Mouse (Mus musculus) hindbrain, embryonic 15.5 days (tissue): ENCODE results near the gene Ccdc142. TPM values are rescaled to one million over a fixed set of nuclear protein-coding genes. Genes with fewer than 3 reads are reported as not detected.
A peak's percentile ranks its signal among the peaks of the same experiment; 100 is the strongest.

Experiments used
- ATAC-seq: fragments of 200-750 bp; cut with Nextera tagmentation; 2 replicates; pipeline ENCODE4 v1.8.0; 2017; ENCODE audit warnings: low read depth, moderate number of reproducible peaks, moderate TSS enrichment; ENCODE audit not compliant: low FRiP score
- H3K27ac ChIP-seq: fragments of 300-500 bp; sonication (generic); replicated peaks from 2 replicates; pipeline ENCODE4 v1.5.1; 2015; ENCODE audit warnings: mild to moderate bottlenecking, inconsistent platforms
- H3K27me3 ChIP-seq: fragments of 300-500 bp; sonication (generic); 2 replicates; pipeline ENCODE4 v1.6.1; 2015; ENCODE audit warnings: control low read depth, inconsistent platforms
- H3K36me3 ChIP-seq: fragments of 300-500 bp; sonication (generic); 2 replicates; pipeline ENCODE4 v1.6.1; 2015; ENCODE audit warnings: control low read depth, inconsistent platforms
- H3K4me1 ChIP-seq: fragments of 300-500 bp; sonication (generic); replicated peaks from 2 replicates; pipeline ENCODE4 v1.6.1; 2015; ENCODE audit warnings: control low read depth, inconsistent platforms
- H3K4me2 ChIP-seq: fragments of 300-500 bp; sonication (generic); 2 replicates; pipeline ENCODE4 v1.6.1; 2015; ENCODE audit warnings: moderate library complexity, mild to moderate bottlenecking, inconsistent platforms
- H3K4me3 ChIP-seq: fragments of 300-500 bp; sonication (generic); 2 replicates; pipeline ENCODE4 v1.5.1; 2015; ENCODE audit warnings: mild to moderate bottlenecking, inconsistent platforms
- H3K9ac ChIP-seq: fragments of 300-500 bp; sonication (generic); 2 replicates; pipeline ENCODE4 v1.6.1; 2015; ENCODE audit warnings: inconsistent platforms
- H3K9me3 ChIP-seq: fragments of 300-500 bp; sonication (generic); 2 replicates; pipeline ENCODE4 v1.6.1; 2016; ENCODE audit warnings: control low read depth, inconsistent platforms
- WGBS: fragments of 180-500 bp; shearing (Covaris S2); methylation state at CpG from one replicate; pipeline ENCODE4 v1.1.7; 2015; 5-methylcytosine and 5-hydroxymethylcytosine counted together
- polyA plus RNA-seq: library from polyadenylated mRNA; unstranded; fragments of >200 nt; fragmentation: Nextera tagmentation; extraction: Ambion mirVana; gene quantifications from 2 replicates; pipeline ENCODE4 v1.2.1, GENCODE M21; 2015

Gene Ccdc142
- polyA plus RNA-seq, 1 experiment from 2014 or later, result 5.9 TPM

DNA sequence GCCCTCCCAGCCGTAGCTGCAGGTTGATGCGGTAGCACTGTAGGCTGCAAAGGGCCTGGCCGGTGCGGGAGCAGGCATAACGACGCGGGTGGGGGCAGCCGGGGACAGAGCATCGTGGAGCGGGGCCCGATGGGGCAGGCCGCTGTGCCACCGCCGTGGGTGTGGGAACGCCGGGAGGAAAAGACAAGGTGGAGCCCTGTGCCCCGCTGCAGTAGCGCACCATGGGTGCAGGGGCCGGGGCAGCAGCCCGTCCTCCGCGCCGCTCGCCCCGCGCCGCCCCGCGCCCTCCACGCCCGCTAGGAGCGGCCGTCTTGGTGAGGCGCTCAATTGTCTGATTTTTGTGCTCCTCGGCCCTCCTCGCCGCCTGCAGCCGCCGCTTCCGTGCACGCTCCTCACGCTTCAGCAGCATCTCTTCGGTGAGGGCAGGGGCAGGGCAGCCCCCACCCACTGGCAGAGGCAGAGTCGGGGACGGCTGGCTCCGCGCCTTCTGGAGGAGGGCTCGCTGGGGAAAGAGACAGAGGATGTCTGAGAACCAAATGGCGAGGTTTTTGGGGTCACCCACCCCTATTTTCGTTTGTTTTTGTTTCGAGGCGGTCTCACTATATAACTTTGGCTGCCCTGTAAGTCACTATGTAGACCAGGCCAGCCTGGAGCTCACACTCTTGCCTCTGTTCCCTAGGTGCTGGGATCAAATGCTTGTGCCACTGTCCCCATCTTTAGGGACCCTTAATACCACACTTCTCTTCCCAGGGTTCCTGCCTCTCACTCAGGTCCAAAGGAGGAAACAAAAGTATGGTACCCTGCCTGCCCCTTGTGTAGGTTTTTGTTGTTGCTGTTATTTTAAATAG is 20.7 kb downstream of the Ccdc142 start:
- ATAC-seq, result peak; percentile 2; the same call in 1 of the 2 replicates

DNA sequence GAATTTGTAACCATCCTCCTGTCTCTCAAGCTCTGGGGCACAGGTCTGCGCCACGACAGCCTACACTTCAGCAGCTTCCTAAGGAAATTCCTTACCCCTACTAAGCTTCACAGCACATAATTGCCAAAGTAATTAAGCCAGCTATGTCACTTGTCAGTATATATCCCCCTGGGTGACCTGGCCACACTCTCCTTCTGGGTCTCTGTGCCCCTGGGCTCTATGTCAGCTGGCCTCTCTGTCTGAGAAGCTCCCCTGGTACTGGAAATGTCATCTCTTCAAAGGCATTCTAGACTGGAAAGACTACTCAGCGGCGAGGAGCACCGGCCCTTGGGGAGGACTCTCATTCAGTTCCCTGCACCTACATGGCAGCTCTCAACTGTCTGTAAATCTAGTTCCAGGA is 21.6 kb downstream of the Ccdc142 start:
- H3K9me3 ChIP-seq, result no peaks in the 10 kb centered on the region
- no peak overlapping the region for H3K9ac ChIP-seq
- no peaks in the 10 kb centered on the region for H3K27me3 ChIP-seq
- H3K4me3 ChIP-seq, result peak overlapping the region; percentile 65; the same call in 1 of the 2 replicates
- no peak overlapping the region for H3K27ac ChIP-seq
- peak overlapping the region; percentile 99 for H3K4me2 ChIP-seq
- H3K36me3 ChIP-seq, result peaks cover 11% of the 10 kb centered on the region
- peaks cover 56% of the 10 kb centered on the region for H3K4me1 ChIP-seq
- ATAC-seq, result no peak
- 56% methylated on average over 5 of the region's 5 CpGs for WGBS

More for the DNA sequence above, 20.7 kb downstream of the Ccdc142 start:
- peak overlapping the region; percentile 99 for H3K4me2 ChIP-seq
- H3K27ac ChIP-seq, result peak overlapping the region; percentile 95
- H3K9ac ChIP-seq, result peak overlapping the region; percentile 76
- H3K9me3 ChIP-seq, result no peaks in the 10 kb centered on the region
- peaks cover 20% of the 10 kb centered on the region for H3K36me3 ChIP-seq
- H3K4me3 ChIP-seq, result peak overlapping the region; percentile 65
- H3K27me3 ChIP-seq, result no peaks in the 10 kb centered on the region
- peaks cover 59% of the 10 kb centered on the region for H3K4me1 ChIP-seq
- WGBS, result 2% methylated on average over 38 of the region's 52 CpGs

- H3K36me3 ChIP-seq, result no peaks in the 10 kb centered on the region
- H3K27me3 ChIP-seq, result no peaks in the 10 kb centered on the region
- H3K27ac ChIP-seq, result peak overlapping the region; percentile 71
- peak; percentile 4; the same call in 1 of the 2 replicates for ATAC-seq
- H3K4me3 ChIP-seq, result peak overlapping the region; percentile 81
- no peaks in the 10 kb centered on the region for H3K9me3 ChIP-seq
- peaks cover 41% of the 10 kb centered on the region for H3K4me1 ChIP-seq
- WGBS, result under 1% methylated on average over 30 of the region's 30 CpGs
- peak overlapping the region; percentile 65 for H3K9ac ChIP-seq
- peak overlapping the region; percentile 96 for H3K4me2 ChIP-seq
Measured at GRCm38 (mm10) chr6:83124851-83125312, 23.5 kb downstream of the Ccdc142 start.

DNA sequence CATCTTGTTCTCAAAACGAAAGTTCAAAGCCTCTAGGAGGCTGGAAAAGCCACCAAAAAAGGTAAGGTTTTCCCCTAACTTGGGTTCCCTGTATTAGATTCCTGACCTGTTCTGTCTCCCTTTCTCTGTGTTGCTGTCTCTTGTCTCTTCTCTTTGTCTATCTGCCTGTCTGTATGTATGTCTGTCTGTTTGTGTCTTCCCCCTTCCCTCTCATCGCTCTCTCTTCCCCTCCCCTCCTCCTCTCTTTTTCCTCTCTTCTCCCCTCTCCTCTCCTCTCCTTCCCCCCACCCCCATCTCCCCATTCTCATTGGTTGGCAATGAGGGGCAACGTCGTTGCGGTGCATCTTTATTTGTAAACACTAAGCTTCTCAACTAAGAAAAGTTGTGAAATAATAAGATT is 23.9 kb downstream of the Ccdc142 start, which contains the start of gene Ino80b:
Gene Ino80b, minus strand, starts transcription at position 101 of the 400 bp plus-strand sequence.
- Histone ChIP-seq H3K4me2 (peak within 1 kb of the TSS; percentile 96), H3K4me1 (peaks cover 37% of the 10 kb centered on the region), H3K36me3 (no peaks in the 10 kb centered on the region), H3K9me3 (no peaks in the 10 kb centered on the region), H3K27ac (peak within 1 kb of the TSS; percentile 71), H3K27me3 (no peaks in the 10 kb centered on the region), H3K9ac (peak within 1 kb of the TSS; percentile 65), H3K4me3 (peak within 1 kb of the TSS; percentile 81)
- no peak for ATAC-seq
- 19% methylated on average over 5 of the region's 5 CpGs for whole genome bisulfite sequencing

- Histone ChIP-seq H3K9ac (no peak overlapping the region), H3K27me3 (no peaks in the 10 kb centered on the region), H3K36me3 (no peaks in the 10 kb centered on the region), H3K4me2 (no peak overlapping the region), H3K9me3 (no peaks in the 10 kb centered on the region), H3K27ac (no peak overlapping the region), H3K4me3 (no peak overlapping the region), H3K4me1 (peaks cover 24% of the 10 kb centered on the region)
- 98% methylated on average over 5 of the region's 5 CpGs for WGBS
- ATAC-seq, result no peak
Measured at GRCm38 (mm10) chr6:83127419-83127818, 26.0 kb downstream of the Ccdc142 start.

DNA sequence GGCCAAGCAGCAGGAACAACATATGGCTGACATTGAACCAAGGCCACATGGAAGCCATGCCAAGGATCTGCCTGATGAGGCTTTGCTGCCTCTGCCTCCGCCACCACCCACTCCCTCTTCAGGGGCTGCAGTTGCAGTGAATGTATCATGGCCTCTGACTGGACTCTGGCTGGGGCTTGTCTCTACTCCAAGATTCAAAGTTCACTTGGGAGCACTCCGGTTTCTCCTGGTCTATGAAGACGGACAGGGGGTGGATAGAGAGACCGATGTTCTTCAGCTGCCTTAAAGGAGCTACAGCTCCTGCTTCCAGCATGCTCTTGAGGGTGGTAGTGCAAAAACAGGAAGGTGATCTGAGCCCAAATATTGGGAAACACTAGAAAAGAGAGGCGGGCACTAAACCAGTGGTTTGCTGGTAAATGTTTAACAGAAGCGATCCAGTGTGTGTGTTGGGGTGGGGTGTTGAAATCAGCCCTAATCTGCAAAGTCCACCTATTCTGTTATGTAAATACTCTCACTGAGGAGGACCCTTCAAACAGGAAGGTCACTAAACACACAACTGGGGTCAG is 30.2 kb downstream of the Ccdc142 start:
- Histone ChIP-seq H3K27me3 (peaks cover 14% of the 10 kb centered on the region), H3K9me3 (no peaks in the 10 kb centered on the region), H3K4me3 (no peak overlapping the region), H3K9ac (no peak overlapping the region), H3K36me3 (no peaks in the 10 kb centered on the region), H3K4me1 (peaks cover 8% of the 10 kb centered on the region; the same call in 1 of the 2 replicates), H3K27ac (no peak overlapping the region), H3K4me2 (no peak overlapping the region)
- ATAC-seq, result no peak
- 79% methylated on average over 6 of the region's 6 CpGs for WGBS

DNA sequence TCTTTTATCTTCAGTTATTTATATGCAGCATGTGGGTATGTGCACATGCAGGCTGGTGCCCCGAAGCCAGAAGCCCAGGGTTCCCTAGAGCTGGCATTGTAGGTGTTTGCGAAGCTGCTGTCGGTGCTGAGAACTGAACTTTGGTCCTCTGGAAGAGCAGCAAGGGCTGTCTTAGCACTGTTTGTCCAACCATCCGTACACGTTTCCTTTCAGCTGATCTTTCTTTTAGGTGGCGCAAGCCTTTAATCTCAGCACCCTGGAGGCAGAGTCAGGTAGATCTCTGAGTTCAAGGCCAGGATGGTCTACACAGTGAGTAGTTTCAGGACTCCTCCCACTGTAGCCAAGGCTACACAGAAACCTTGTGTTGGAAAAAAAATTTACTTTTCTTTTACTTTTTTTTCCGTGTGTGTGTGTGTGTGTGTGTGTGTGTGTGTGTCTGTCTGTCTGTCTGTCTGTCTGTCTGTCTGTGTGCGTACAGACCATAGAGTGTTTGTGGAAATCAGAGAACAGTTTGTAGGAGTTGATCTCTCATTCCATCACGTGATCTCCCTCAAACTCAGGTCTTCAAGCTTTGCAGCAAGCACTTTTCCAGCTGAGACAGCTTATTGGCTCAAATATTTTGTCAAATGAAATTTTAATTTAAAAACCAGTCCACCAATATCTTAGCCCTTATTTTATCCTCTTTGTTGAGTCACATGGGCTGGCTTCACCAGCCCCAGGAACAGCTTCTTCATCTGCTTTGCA is 30.9 kb downstream of the Ccdc142 start:
- no peaks in the 10 kb centered on the region for H3K9me3 ChIP-seq
- peaks cover 16% of the 10 kb centered on the region for H3K4me1 ChIP-seq
- H3K4me3 ChIP-seq, result no peak overlapping the region
- H3K27me3 ChIP-seq, result peaks cover 19% of the 10 kb centered on the region
- no peak overlapping the region for H3K4me2 ChIP-seq
- no peaks in the 10 kb centered on the region for H3K36me3 ChIP-seq
- ATAC-seq, result no peak
- no peak overlapping the region for H3K9ac ChIP-seq
- H3K27ac ChIP-seq, result no peak overlapping the region
- 84% methylated on average over 9 of the region's 9 CpGs for WGBS

DNA sequence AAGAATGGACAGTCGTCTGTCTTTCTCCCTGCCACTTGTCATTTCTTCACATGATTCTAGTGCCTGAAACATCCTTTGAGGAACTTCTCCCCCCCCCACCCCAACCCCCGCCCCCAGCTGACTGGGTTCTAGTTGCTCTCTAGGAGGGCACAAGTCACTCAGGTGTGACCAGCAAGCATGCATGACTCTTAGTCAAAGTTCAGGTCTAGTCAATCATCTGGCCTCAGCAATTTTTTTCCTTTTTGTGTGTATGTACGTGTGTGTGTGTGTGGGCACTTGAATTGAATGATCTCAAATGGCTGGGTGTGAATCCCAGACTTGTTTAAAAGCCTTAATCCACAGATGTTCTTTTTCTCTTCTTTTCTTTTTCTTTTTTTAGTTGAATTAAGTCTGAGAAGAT is 32.8 kb downstream of the Ccdc142 start:
- Histone ChIP-seq H3K4me3 (no peak overlapping the region), H3K27me3 (peaks cover 19% of the 10 kb centered on the region), H3K27ac (no peak overlapping the region), H3K36me3 (no peaks in the 10 kb centered on the region), H3K9ac (no peak overlapping the region), H3K4me1 (peaks cover 32% of the 10 kb centered on the region), H3K4me2 (no peak overlapping the region), H3K9me3 (no peaks in the 10 kb centered on the region)
- 72% methylated on average over 3 of the region's 3 CpGs for WGBS
- no peak for ATAC-seq

GRCm38 (mm10) chr6:83134951-83135513 is 33.6 kb downstream of the Ccdc142 start, which contains the start of gene Rtkn:
Rtkn (plus strand) TSS chr6:83135463.
- 64% methylated on average over 7 of the region's 7 CpGs for WGBS
- no peak for ATAC-seq
- no peaks in the 10 kb centered on the region for H3K36me3 ChIP-seq
- no peaks in the 10 kb centered on the region for H3K9me3 ChIP-seq
- peaks cover 19% of the 10 kb centered on the region for H3K27me3 ChIP-seq
- peak within 1 kb of the TSS; percentile 31; the same call in 1 of the 2 replicates for H3K9ac ChIP-seq
- peak within 1 kb of the TSS; percentile 89; the same call in 1 of the 2 replicates for H3K27ac ChIP-seq
- peak within 1 kb of the TSS; percentile 52 for H3K4me2 ChIP-seq
- H3K4me3 ChIP-seq, result peak within 1 kb of the TSS; percentile 19
- peaks cover 32% of the 10 kb centered on the region for H3K4me1 ChIP-seq

GRCm38 (mm10) chr6:83135571-83136161 is 34.3 kb downstream of the Ccdc142 start:
- no peaks in the 10 kb centered on the region for H3K9me3 ChIP-seq
- no peak for ATAC-seq
- 6% methylated on average over 37 of the region's 37 CpGs for WGBS
- H3K27ac ChIP-seq, result no peak overlapping the region
- no peak overlapping the region; the same call in 1 of the 2 replicates for H3K9ac ChIP-seq
- peak overlapping the region; percentile 19 for H3K4me3 ChIP-seq
- H3K36me3 ChIP-seq, result no peaks in the 10 kb centered on the region
- H3K4me1 ChIP-seq, result peaks cover 32% of the 10 kb centered on the region
- peaks cover 19% of the 10 kb centered on the region for H3K27me3 ChIP-seq
- H3K4me2 ChIP-seq, result peak overlapping the region; percentile 52

GRCm38 (mm10) chr6:83136291-83136880 is 35.0 kb downstream of the Ccdc142 start:
- H3K9ac ChIP-seq, result peak overlapping the region; percentile 31
- H3K4me3 ChIP-seq, result peak overlapping the region; percentile 34
- peaks cover 32% of the 10 kb centered on the region for H3K4me1 ChIP-seq
- peak overlapping the region; percentile 52 for H3K4me2 ChIP-seq
- ATAC-seq, result no peak
- no peaks in the 10 kb centered on the region for H3K9me3 ChIP-seq
- H3K36me3 ChIP-seq, result no peaks in the 10 kb centered on the region
- WGBS, result 14% methylated on average over 5 of the region's 5 CpGs
- H3K27me3 ChIP-seq, result peaks cover 19% of the 10 kb centered on the region
- H3K27ac ChIP-seq, result peak overlapping the region; percentile 89
